Mouse (Mus musculus): ENCODE results near the gene Pdk4. TPM values are rescaled to one million over a fixed set of nuclear protein-coding genes. Genes with fewer than 3 reads are reported as not detected.

The Pdk4 gene
- polyA plus RNA-seq (2015; fragmentation: Nextera tagmentation; extraction: Ambion mirVana): 0.86 and 1.4 TPM in 2 replicates

- Histone ChIP-seq H3K4me3 (replicated peaks) (peak within 1 kb of the TSS; percentile 52), H3K27ac (replicated peaks) (no peak within 1 kb of the TSS; the same call in 1 of the 2 replicates), H3K36me3 (no peaks in the 10 kb centered on the region), H3K9me3 (replicated peaks) (no peaks in the 10 kb centered on the region), H3K9ac (replicated peaks) (peak within 1 kb of the TSS; percentile 51), H3K4me2 (peak within 1 kb of the TSS; percentile 100), H3K4me1 (peaks cover 10% of the 10 kb centered on the region), H3K27me3 (replicated peaks) (peaks cover 8% of the 10 kb centered on the region; the same call in 1 of the 2 replicates)
- ATAC-seq (ENCODE audit: low FRiP score): peak; percentile 97
- 3% methylated on average over 43 of the region's 43 CpGs for WGBS
These were observed at the start of gene Pdk4 for GRCm38 (mm10) chr6:5495961-5496853. Gene Pdk4, minus strand, starts transcription at chr6:5496309.

- WGBS: 27% methylated on average over 2 of the region's 2 CpGs
- H3K4me1 ChIP-seq: no peaks in the 10 kb centered on the region
These were observed 41.8 kb upstream of the Pdk4 start for GRCm38 (mm10) chr6:5537855-5538365.

GRCm38 (mm10) chr6:5535754-5536153 lies 39.6 kb upstream of the Pdk4 start:
- ATAC-seq (ENCODE audit: low FRiP score): no peak
- H3K4me3 ChIP-seq (replicated peaks): no peak overlapping the region

More at GRCm38 (mm10) chr6:5537855-5538365, 41.8 kb upstream of the Pdk4 start:
- H3K4me2 ChIP-seq: no peak overlapping the region
- H3K36me3 ChIP-seq: no peaks in the 10 kb centered on the region
- H3K9me3 ChIP-seq (replicated peaks): no peaks in the 10 kb centered on the region
- H3K27me3 ChIP-seq (replicated peaks): no peaks in the 10 kb centered on the region
- no peak overlapping the region for H3K27ac ChIP-seq (replicated peaks)
- H3K4me3 ChIP-seq (replicated peaks): no peak overlapping the region
- ATAC-seq (ENCODE audit: low FRiP score): no peak
- H3K9ac ChIP-seq (replicated peaks): no peak overlapping the region

GRCm38 (mm10) chr6:5517091-5517490 lies 21.0 kb upstream of the Pdk4 start:
- no peak overlapping the region for H3K9ac ChIP-seq (replicated peaks)
- H3K9me3 ChIP-seq (replicated peaks): no peaks in the 10 kb centered on the region
- no peak overlapping the region for H3K27ac ChIP-seq (replicated peaks)
- H3K4me2 ChIP-seq: no peak overlapping the region
- 68% methylated on average over 5 of the region's 5 CpGs for WGBS
- no peaks in the 10 kb centered on the region for H3K36me3 ChIP-seq
- no peaks in the 10 kb centered on the region for H3K4me1 ChIP-seq
- H3K4me3 ChIP-seq (replicated peaks): no peak overlapping the region
- H3K27me3 ChIP-seq (replicated peaks): no peaks in the 10 kb centered on the region
- ATAC-seq (ENCODE audit: low FRiP score): no peak

More at GRCm38 (mm10) chr6:5535754-5536153, 39.6 kb upstream of the Pdk4 start:
- Histone ChIP-seq H3K4me2 (no peak overlapping the region), H3K27me3 (replicated peaks) (no peaks in the 10 kb centered on the region), H3K9me3 (replicated peaks) (no peaks in the 10 kb centered on the region), H3K27ac (replicated peaks) (no peak overlapping the region), H3K36me3 (no peaks in the 10 kb centered on the region), H3K4me1 (no peaks in the 10 kb centered on the region), H3K9ac (replicated peaks) (no peak overlapping the region)

- ATAC-seq (ENCODE audit: low FRiP score): no peak
- H3K27ac ChIP-seq (replicated peaks): no peak overlapping the region
- H3K4me2 ChIP-seq: no peak overlapping the region
- no peaks in the 10 kb centered on the region for H3K27me3 ChIP-seq (replicated peaks)
- no peaks in the 10 kb centered on the region for H3K36me3 ChIP-seq
- 72% methylated on average over 5 of the region's 5 CpGs for WGBS
- no peaks in the 10 kb centered on the region for H3K4me1 ChIP-seq
- H3K4me3 ChIP-seq (replicated peaks): no peak overlapping the region
- no peaks in the 10 kb centered on the region for H3K9me3 ChIP-seq (replicated peaks)
- no peak overlapping the region for H3K9ac ChIP-seq (replicated peaks)
These were observed 13.6 kb upstream of the Pdk4 start for GRCm38 (mm10) chr6:5509757-5510156.

- no peak for ATAC-seq (ENCODE audit: low FRiP score)
- H3K4me3 ChIP-seq (replicated peaks): no peak overlapping the region
- no peaks in the 10 kb centered on the region for H3K9me3 ChIP-seq (replicated peaks)
- no peaks in the 10 kb centered on the region for H3K27me3 ChIP-seq (replicated peaks)
- no peak overlapping the region for H3K9ac ChIP-seq (replicated peaks)
- no peaks in the 10 kb centered on the region for H3K36me3 ChIP-seq
- H3K27ac ChIP-seq (replicated peaks): no peak overlapping the region
- no peaks in the 10 kb centered on the region for H3K4me1 ChIP-seq
- H3K4me2 ChIP-seq: no peak overlapping the region
- 59% methylated on average over 5 of the region's 5 CpGs for WGBS
These were observed 13.2 kb upstream of the Pdk4 start for GRCm38 (mm10) chr6:5509303-5509702.

GRCm38 (mm10) chr6:5507821-5508220 lies 11.7 kb upstream of the Pdk4 start:
- 89% methylated on average over 5 of the region's 5 CpGs for WGBS
- no peak overlapping the region for H3K9ac ChIP-seq (replicated peaks)
- H3K4me1 ChIP-seq: no peaks in the 10 kb centered on the region
- H3K9me3 ChIP-seq (replicated peaks): no peaks in the 10 kb centered on the region
- H3K4me3 ChIP-seq (replicated peaks): no peak overlapping the region
- no peak overlapping the region for H3K4me2 ChIP-seq
- no peaks in the 10 kb centered on the region for H3K27me3 ChIP-seq (replicated peaks)
- ATAC-seq (ENCODE audit: low FRiP score): no peak
- no peak overlapping the region for H3K27ac ChIP-seq (replicated peaks)
- no peaks in the 10 kb centered on the region for H3K36me3 ChIP-seq

- Histone ChIP-seq H3K4me1 (no peaks in the 10 kb centered on the region), H3K36me3 (no peaks in the 10 kb centered on the region), H3K27ac (replicated peaks) (no peak overlapping the region), H3K4me2 (no peak overlapping the region), H3K4me3 (replicated peaks) (no peak overlapping the region), H3K9ac (replicated peaks) (no peak overlapping the region), H3K27me3 (replicated peaks) (no peaks in the 10 kb centered on the region), H3K9me3 (replicated peaks) (no peaks in the 10 kb centered on the region)
- 89% methylated on average over 3 of the region's 3 CpGs for WGBS
- no peak for ATAC-seq (ENCODE audit: low FRiP score)
These were observed 10.2 kb upstream of the Pdk4 start for GRCm38 (mm10) chr6:5506271-5506670.

- H3K9me3 ChIP-seq (replicated peaks): no peaks in the 10 kb centered on the region
- no peak overlapping the region for H3K4me2 ChIP-seq
- ATAC-seq (ENCODE audit: low FRiP score): no peak
These were observed 6.7 kb upstream of the Pdk4 start for GRCm38 (mm10) chr6:5502810-5503209.

GRCm38 (mm10) chr6:5501551-5501950 lies 5.4 kb upstream of the Pdk4 start:
- no peak overlapping the region for H3K27ac ChIP-seq (replicated peaks)
- H3K36me3 ChIP-seq: no peaks in the 10 kb centered on the region
- peaks cover 8% of the 10 kb centered on the region; the same call in 1 of the 2 replicates for H3K27me3 ChIP-seq (replicated peaks)
- H3K4me3 ChIP-seq (replicated peaks): no peak overlapping the region
- H3K9me3 ChIP-seq (replicated peaks): no peaks in the 10 kb centered on the region
- no peak overlapping the region for H3K4me2 ChIP-seq
- 88% methylated on average over 10 of the region's 10 CpGs for WGBS
- peaks cover 2% of the 10 kb centered on the region; the same call in 1 of the 2 replicates for H3K4me1 ChIP-seq
- no peak for ATAC-seq (ENCODE audit: low FRiP score)
- H3K9ac ChIP-seq (replicated peaks): no peak overlapping the region

More at GRCm38 (mm10) chr6:5502810-5503209, 6.7 kb upstream of the Pdk4 start:
- no peaks in the 10 kb centered on the region for H3K4me1 ChIP-seq
- no peaks in the 10 kb centered on the region for H3K27me3 ChIP-seq (replicated peaks)
- H3K9ac ChIP-seq (replicated peaks): no peak overlapping the region
- H3K27ac ChIP-seq (replicated peaks): no peak overlapping the region
- H3K36me3 ChIP-seq: no peaks in the 10 kb centered on the region
- no peak overlapping the region for H3K4me3 ChIP-seq (replicated peaks)
- WGBS: 98% methylated on average over 1 of the region's 1 CpGs

- ATAC-seq (ENCODE audit: low FRiP score): no peak
These were observed 2.6 kb upstream of the Pdk4 start for GRCm38 (mm10) chr6:5498740-5499139.

GRCm38 (mm10) chr6:5496854-5497235 lies 736 bp upstream of the Pdk4 start:
- no peaks in the 10 kb centered on the region for H3K9me3 ChIP-seq (replicated peaks)
- no peak overlapping the region for H3K27ac ChIP-seq (replicated peaks)
- peak overlapping the region; percentile 52 for H3K4me3 ChIP-seq (replicated peaks)
- peak; percentile 22; the same call in 1 of the 2 replicates for ATAC-seq (ENCODE audit: low FRiP score)
- peaks cover 10% of the 10 kb centered on the region for H3K4me1 ChIP-seq
- H3K4me2 ChIP-seq: peak overlapping the region; percentile 100
- WGBS: 44% methylated on average over 3 of the region's 3 CpGs
- no peak overlapping the region for H3K9ac ChIP-seq (replicated peaks)
- H3K27me3 ChIP-seq (replicated peaks): peaks cover 8% of the 10 kb centered on the region; the same call in 1 of the 2 replicates
- H3K36me3 ChIP-seq: no peaks in the 10 kb centered on the region

More at GRCm38 (mm10) chr6:5498740-5499139, 2.6 kb upstream of the Pdk4 start:
- H3K9ac ChIP-seq (replicated peaks): no peak overlapping the region
- H3K36me3 ChIP-seq: no peaks in the 10 kb centered on the region
- no peak overlapping the region for H3K4me2 ChIP-seq
- peaks cover 10% of the 10 kb centered on the region for H3K4me1 ChIP-seq
- H3K27me3 ChIP-seq (replicated peaks): peaks cover 8% of the 10 kb centered on the region; the same call in 1 of the 2 replicates
- H3K9me3 ChIP-seq (replicated peaks): no peaks in the 10 kb centered on the region
- H3K27ac ChIP-seq (replicated peaks): no peak overlapping the region
- no peak overlapping the region for H3K4me3 ChIP-seq (replicated peaks)
- WGBS: 92% methylated on average over 11 of the region's 11 CpGs

Measured in neural tube, embryonic 15.5 days (tissue).